Mouse (Mus musculus) left cerebral cortex, adult 11 months (tissue): ENCODE results near the gene Rab5c.

ENCODE experiments used
- DNase-seq: peaks from one replicate; pipeline ENCODE4 v3.0.0; 2022; ENCODE audit warnings: low spot score

Gene Rab5c

DNA sequence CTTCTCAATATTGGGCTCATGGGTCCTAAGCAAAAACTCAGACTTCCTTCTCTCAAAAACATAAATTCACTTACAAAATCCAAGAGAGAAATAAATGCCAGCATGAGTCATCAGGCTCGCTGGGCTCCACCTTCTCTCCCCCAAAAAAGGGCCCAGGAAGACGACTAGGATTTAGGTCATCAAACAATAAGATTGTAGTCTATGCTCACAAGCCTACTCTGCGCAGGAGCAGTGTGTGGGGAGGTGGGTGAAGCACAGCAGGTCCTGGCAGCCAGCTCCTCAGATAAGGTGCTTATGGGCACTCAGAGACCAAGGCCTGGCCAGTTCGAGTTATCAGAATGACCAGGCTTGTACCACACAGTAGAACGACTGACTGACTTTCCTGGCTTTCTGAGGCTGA is 17.7 kb downstream of the Rab5c start:
- no peak for DNase-seq

DNA sequence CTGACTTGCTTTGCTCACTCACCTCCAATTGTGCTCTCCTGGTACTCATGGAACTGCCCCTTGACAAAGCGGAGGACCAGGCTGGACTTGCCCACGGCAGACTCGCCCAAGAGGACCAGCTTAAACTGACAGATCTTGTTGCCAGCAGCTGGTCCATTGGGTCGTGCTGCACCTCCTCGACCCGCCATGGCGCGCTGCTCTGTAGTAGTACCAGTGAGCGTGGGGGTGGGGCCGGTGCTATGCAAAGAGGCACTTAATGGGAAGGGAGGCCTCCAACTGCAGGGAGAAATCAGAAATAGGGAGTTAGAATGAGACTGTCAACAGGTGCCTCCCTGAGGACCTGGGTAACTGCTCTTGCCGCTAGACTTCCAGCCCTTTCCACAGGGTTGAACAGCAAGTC is 18.1 kb downstream of the Rab5c start:
- DNase-seq: no peak

DNA sequence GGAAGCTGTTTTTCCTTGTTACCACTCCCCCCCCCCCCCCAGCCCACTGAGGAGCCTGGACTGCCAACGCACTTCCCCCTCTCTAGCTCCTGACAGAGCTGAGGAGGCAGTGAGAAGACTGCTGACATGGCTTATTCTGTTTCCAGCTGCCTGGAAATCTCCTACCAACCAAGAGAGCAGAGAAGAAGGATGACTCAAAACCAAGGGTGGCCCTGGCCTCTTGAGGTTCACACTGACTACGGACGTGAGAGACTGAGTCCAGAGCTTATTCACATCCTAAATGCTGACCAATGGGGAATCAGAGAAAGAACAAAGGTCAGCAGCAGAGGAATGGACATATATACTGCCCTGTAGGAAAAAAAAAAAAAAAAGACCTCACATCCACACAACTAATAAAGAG is 18.7 kb downstream of the Rab5c start:
- no peak for DNase-seq

DNA sequence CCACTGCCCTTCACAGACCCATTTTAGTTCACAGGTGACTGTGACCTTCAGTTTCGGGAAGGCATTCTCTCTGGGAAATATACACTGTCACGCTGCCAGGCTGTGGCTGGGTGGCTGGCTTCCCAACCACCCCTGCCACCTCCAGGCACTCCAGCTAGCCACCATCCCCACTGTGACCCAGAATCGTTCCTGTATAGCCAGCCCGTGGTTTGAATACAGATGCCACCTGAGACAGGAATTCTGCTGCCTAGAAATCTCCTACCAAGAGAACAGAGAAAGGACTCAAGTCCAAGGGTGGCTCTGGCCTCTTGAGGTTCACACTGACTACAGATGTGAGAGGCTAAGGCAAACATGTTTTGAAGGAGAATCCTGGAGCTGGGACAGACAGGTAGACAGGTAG is 19.1 kb downstream of the Rab5c start:
- DNase-seq: no peak

DNA sequence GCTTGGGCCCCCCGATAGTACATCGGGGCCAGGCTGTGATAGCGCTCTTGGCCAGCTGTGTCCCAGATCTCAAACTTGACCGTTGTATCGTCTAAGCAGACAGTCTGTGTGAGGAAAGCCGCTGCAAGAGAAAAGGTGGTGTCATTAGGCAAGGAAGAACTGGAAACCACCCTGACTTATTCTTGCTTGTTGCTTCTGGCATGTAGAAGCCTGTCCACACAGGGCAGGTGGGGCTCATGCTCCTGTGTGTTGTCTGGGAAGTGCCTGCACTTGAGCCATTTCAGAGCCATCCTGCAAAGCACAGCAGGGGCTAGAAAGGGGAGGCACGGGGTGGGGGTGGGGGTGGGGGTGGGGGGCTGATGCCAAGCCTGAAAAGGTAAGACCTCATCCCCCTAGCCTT is 19.6 kb downstream of the Rab5c start:
- no peak for DNase-seq

DNA sequence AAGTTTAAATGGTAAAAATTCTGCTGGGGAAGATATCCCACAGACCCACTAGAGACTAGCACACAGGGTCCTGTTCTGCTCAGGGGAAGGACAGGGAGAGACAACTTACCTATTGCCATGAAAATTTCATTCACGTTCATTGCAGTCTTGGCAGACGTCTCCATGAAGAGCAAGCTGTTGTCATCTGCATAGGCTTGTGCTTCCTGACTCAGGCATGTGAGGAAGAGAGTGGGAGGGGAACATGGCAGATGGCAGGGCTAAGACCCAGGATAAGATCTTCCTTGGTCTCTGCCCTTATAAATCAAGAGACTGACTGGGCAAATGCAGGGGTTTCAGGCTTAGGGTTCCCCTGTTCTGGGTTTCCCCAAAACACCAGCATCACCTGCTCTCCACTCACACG is 21.4 kb downstream of the Rab5c start:
- DNase-seq: no peak

DNA sequence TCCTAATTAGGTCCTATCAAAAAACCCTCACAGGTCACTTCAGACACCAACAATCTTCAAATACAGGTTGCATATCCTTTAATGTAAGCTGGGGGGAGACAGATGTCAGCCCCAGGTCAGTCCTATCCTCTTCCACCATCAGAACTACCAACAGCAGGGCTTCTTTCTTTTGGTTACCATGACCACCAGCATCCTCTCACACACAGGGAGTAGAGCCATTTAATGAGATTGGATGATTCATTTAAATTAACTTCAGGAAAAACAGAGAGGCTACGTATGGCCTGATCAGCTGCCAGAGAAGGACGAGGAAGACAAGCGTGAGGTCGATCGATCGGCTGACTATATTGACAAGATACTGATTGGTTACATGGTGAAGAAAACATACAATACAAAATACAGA is 23.1 kb downstream of the Rab5c start:
- DNase-seq: no peak

DNA sequence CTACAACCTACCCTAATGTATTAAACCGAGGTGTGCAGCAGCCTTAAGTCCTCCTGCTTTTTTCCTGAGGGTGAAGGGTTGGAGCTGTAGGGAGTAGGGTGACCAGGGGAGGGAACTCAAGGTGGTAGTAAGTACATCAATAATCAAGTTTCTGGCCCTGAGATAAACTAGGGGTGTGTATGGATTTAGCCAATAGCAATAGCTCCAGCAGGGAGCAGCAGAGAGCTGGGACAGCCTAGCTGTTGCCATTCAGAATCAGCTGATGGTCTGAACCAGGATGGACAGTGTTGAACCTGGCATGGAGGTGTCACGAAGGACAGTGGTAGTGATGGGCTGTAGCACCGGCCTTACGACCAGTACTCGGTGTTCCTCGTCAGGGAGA is 23.5 kb downstream of the Rab5c start:
- DNase-seq: peak; percentile 75

DNA sequence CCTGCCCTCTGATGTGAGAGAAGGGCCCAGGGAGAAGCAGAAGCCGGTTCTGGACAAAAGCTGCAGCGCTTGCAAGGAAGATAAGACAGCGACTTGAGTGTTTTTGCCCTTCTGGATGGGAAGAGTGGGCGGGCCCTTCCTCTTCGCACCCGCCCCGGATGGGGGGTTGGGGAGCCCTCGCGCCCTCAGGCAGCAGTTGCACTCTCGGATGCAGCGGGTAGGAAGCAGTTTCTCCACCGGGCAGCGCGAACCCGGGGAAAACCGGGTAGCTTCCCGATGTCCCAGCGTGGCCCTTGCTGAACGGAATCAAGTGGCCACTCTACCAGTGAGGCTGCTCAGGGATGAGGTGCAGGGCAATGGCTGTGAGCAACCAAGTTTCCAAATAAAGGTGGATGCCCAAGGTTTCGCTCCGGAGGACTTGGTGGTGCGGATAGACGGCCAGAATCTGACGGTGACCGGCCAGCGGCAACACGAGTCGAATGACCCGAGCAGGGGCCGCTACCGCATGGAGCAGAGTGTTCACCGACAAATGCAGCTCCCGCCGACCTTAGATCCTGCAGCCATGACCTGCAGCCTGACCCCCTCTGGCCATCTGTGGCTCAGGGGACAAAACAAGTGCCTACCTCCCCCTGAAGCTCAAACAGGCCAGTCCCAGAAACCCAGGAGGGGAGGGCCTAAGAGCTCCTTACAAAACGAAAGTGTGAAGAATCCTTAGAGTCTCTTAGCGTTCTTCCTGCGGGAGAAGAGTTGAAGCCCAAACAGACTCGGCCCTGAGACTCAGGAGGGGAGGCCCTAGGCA is 24.1 kb downstream of the Rab5c start, which contains the start of gene Hspb9:
TSS of gene Hspb9 (plus strand) at position 116 of the 799 bp plus-strand sequence.
- DNase-seq: no peak

DNA sequence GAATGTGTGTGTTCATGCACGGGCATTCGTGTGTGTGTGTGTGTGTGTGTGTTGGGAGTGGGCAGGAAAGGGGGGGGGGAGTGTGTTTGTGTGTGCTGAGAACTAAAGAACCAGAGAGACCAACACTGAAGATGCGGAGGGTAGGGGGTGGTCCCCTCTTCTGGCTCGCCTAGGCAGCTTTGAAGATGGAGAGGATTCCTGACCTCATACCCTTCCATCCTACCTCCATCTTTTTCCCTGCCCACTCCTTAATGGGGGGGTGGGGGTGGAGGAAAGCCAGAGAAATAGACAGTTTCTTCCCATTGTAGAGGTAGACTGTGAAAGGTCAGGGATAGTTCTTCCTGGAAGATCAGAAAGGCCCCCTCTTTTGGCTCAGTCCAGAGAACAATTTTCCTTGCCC is 24.8 kb downstream of the Rab5c start:
- no peak for DNase-seq

DNA sequence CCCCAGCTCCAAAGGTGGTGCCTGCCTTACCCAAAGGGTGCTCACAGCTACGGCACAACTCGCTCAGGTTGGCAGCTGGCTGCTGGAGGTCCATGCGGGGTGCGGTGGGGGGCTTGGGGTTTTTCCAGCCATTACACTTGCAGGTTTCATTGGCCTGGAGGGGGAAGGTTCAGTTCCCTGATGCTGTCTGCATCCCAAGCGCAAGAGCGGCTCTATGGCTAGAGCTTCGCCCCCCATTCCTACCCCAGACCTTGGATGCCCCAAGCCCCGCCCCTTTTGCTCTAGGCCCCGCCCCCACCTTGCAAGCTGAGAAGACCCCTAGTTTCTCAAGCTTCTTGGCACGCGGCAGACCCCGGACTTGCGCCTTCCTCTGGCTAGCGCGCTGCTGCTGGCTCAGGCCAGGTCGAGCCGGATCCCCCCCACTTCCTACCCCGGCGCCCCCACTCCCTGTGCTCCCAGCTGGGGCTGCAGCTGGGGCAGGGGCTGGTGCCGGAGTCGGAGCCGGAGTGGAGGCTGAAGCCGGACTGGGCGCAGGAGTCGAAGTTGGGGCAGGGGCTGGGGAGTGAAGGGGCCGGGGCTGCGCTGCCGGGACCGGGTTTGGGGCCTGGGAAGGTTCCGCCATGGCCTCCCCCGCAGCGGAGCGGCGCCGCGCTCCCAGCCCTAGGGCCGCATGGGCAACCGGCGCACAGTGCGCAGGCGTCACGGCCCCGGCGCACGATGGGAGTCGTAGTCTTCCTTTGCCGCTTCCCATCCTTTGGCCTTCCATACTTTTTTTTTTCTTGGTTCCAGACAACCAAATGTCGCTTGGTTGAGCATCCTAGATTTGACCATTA is 26.0 kb downstream of the Rab5c start, which contains the start of gene Kat2a:
TSS of gene Kat2a (minus strand) at position 683 of the 833 bp plus-strand sequence.
- peak; percentile 70 for DNase-seq

DNA sequence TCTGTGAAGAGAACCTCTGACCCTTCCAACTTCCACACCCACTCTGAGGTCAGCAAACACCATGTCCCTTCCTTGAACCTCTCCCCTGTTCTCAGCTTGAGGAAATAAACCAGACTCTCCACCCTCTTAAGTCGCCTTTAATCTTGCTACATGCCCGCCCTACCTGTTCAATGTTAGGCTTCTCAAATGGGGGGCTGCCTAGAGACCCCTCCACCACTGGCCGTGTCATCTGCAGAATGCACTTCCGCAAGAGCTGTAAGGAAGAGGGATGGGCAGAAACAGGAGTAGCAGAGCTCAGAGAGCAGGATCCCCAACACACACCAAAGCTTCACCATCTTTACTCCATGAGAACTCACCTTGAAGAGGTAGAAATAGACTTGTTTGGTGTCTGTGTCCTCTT is 27.0 kb downstream of the Rab5c start:
- DNase-seq: no peak

DNA sequence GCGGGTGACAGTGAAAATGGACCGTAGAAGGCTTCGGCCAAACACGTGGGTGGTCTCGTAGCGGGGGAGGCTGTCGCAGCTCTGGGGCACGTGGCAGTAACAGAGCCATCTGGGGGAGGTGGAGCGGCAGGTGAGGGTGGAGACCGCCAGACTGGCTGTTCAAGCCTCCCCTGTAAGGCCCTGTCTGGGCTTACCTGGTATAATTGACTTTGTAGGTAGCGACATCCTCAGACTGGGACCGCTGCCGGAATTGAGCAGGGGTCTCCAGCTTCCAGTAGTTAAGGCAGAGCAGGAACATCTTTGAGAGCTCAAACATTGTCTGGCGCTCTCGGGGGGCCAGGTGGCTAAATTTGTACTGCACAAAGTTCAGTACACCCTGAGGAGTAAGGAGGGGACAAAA is 27.5 kb downstream of the Rab5c start:
- DNase-seq: no peak

DNA sequence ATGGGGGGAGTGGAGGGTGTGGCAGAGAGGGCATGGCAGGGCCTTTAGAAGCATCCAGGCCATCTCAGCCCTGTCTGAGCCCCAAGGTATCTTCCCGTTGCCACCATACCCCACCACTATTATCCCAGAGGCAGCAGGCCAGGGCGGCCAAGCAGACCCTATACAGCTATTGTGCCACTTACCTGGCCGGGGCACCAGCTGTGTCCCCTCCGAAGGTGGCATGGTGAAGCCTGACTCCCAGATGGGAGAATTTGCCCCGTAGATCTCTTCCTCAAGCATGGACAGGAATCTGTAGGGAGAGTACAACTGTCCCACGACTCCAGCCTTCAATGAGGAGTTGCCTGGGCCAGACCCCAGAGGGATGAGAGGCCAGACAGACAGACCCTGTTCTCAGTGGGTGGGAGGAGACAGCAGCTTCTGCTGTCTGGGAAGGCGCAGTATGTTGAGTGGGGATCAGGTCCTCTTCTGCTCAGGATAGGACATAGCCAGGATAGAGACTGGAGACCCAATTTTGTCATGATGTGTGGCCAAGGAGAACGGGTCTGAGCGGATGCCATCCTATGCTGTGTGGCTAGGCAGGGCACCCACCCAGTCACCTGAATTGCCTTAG is 28.7 kb downstream of the Rab5c start:
- DNase-seq: no peak

DNA sequence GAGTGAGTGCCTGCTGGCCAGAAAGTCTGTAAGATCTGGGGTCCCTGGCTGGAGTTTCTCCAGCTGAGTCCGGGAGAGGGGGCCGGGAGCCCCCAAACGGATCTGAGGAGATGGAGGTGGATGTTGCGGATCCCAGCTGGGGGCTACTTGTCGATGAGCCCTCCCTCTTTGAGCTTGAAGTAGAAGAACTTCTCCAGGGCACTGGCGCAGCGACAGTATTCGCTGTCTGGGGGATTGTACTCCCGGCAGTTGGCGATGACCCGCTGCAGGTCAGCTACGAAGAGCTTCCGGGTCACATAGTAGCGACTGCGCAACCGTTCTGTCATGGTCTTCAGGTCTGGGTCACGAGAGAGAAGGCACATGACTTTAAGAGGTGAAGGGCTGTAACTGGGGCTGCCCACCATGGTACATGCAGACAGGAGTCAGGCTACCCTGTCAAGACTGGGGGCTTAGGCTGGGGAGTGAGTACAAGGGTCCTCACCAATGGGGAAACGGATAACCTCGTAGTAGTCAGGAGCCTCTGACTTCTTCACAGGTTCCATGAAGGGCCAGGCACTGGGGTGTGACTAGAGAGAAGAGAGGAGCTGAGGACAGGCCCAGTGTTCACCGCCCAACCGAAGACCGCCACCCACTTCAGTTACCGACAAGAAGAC is 32.8 kb downstream of the Rab5c start:
- DNase-seq: no peak

DNA sequence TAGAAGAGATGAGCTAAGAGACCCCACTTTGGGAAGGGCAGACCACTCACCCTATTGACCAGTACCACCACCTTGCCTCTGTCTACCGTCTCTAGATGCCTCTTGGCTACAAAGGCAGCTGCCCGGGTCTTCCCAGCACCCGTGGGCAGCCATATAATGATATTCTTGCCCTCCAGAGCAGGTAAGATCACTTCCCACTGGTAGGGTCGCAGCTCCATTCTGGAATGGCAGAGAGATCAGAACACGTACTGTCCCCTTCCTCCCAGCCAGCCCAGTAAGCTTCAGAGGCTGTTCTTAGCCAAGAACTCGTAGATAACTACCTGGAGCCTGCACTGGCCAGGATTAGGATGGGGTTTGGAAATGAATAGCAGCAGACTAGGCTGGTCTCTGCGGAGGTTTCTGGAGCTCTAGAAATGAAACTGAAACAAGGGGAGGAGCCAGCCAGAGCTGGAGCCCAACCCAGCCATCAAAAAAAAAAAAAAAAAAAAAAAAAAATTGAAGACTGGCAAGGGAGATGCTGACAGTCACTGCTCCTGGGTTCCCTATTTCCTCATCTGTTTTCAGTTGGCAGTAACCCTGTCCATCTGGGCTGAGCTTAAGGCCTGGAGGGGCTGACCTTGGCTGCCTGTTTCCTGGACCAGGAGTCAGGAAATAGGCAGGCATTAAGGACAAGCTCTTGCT is 34.0 kb downstream of the Rab5c start, which contains the start of gene Dhx58:
TSS of gene Dhx58 (minus strand) at position 421 of the 681 bp plus-strand sequence.
- no peak for DNase-seq

DNA sequence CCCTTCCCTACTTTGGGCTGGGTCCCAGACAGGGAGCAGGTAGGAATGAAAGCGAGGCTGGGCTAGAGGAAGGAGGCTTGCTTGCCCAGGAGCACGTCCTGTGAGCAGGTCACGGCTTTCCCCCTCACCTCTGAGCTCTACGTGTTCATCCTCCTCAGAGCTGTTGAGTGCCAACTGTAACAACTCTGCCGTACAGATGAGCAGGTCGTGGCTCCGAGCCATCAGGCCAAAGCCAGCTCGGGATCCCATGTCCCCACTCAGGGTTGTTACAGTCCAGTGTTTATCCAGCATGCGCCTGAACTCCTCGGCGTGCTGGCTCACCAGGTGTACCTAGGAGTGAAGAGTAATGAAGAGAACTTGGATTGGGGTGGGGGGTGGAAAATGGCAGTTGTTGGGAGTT is 34.6 kb downstream of the Rab5c start:
- no peak for DNase-seq

DNA sequence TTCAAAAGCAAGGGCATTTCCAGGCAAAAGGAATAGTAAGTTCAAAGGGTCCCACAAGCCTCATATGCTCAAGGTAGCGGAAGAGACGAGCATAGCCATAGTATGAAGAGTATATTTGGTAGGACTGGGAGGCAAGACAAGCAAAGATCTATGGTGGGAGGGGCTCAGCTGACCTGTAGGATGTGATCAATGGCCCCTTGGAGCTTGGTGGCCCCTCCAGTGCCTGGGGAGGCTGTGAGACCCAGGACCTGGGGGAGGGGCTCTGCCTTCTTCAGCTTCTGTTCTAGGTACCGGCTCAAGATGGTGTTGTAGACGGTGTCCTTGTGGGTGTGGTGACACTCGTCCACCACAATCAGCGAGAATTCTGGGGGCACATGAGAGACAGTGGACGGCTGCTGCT is 35.1 kb downstream of the Rab5c start:
- no peak for DNase-seq

DNA sequence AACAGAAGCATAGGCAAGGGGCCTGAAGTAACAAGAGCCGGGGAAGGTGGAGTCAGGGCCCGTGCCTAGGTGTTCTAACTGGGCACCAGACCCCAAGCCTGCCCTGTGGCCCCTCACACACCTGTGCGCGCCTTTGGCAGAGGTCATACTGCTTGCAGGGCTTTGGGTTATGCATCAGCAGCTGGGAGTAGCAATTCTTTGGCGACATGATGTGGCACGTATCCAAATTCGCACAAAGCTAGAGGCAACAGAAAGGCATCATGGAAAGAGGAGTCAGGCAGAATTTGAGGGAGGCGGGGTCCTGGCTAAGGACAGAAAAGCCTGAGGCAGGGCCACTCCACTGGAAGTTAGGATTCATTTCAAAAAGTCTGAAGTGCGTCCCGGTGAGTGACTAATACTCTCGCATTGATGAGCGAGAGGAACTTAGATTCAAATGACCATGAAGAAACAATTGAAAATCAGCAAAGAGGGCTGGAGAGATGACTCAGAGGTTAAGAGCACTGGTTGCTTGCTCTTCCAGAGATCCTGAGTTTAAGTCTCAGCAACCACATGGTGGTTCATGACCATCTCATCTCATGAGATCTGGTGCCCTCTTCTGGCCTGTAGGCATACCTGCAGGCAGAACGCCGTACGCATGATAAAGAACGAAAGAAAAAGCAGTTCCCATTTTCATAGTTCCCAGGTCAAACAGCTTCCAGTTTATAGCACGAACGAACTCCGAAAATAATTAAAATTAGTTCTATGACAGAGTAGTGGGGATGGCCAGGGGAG is 35.7 kb downstream of the Rab5c start:
- no peak for DNase-seq

DNA sequence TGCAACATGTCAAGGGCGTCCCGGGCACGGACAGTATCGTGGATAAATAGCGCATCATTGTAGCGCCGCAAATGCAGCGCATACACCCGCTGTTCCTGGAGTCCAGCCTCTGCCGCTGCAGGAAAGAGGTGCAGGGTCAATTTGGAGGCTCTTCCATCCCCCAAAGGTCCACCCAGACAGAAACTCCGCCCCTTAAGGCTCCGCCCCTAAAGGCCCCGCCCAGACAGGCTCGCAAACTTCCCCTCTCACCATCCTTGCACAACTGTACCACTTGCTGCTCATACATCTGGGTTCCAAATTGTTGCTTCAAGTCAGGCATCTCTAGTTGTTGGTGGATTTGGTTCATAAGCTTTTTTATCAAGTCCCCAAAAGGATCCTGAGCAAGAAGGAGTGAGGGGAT is 36.7 kb downstream of the Rab5c start:
- no peak for DNase-seq

DNA sequence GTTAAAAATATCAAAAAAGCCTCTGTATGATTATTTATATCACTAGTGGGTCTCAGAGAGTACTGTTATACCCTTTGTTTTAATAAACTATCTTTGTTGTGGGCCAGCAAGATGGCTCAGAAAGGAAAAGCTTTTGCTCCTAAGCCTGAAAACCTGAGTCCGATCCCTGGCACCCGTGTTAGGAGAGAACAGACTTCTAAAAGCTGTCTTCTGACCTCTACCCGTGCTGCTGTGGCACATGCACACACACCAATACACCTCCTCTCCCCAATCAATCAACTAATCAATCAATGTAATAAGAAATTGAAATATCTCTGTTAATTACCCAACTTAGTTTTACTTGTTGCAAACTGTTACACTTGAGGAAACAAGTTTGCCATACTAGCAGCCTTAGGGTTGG is 37.3 kb downstream of the Rab5c start:
- DNase-seq: no peak
